In the genomic region with DNA sequence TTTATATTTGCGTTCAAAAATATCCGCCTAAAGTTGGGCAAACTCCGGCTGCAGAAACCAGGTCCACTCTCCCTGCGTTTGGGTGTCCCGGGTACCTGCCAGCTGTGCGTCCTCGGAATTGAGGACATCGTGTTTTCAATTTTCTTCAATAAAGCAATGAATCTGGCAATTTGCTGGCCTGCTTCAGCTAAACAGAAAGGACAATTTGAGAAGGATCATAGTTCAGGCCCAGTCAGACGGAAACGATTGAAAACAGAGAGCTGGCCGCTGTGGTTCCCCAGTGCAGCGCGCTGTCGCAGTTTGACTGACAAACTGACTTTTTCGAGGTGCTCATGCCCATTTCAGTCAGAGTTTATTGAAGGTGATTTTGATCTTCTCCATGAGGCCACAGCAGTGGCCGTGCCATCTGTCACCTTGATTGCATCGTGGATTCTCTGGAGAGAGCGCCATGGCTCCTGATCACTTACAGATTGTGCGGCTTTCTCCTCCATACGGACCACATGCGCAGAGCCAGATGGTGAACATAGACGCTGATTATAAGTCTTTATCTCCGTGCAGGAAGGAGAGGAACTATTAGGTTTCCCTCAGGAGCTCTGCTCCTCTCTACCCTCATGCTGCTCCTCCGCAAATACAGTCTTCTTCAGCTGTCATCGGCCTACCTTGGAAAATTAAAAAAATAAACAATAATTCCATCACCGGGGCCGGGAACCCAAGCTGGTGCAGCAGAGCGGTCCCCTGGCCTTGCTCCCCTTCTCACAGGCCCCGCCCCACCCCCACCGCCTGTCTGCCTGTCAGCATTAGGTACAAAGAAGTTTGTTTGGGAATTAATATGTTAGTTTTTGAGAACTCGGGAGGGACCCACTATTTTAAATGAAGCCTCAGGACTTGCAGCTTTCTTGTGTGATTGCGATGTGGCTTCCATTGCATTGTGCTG, we compare ENCODE assay signal across 8 mouse cellular contexts.
DNase-seq lines count a peak whose midpoint lies in the region; ATAC-seq and TF ChIP-seq lines count a peak whose summit lies in the region.

No protein-coding gene starts in this region.

- no peak for TF ChIP-seq EP300 in lung, postnatal 0 days (IDR thresholded peaks at IDR 0.05)

- peak; percentile 87 for DNase-seq in left cerebral cortex, postnatal 4 days
- DNase-seq in left cerebral cortex, adult 9 months (ENCODE audit: low spot score in 2 of 2) = no peak
- DNase-seq in heart, postnatal 10 days = peak; percentile 24 to 38
- DNase-seq in kidney, postnatal 4 days = peak; percentile 62 to 73
- peak; percentile 36 for DNase-seq in lung, postnatal 0 days (ENCODE audit: low spot score)
- no peak for DNase-seq in thymus, postnatal 4 days

- TF ChIP-seq POLR2A in cortical plate, adult 2 months (IDR thresholded peaks at IDR 0.05; ENCODE audit: extremely low read depth, insufficient read depth, low read length) = no peak
- 0 out of 2 replicates have a peak, but pooled peaks have one; percentile 21 for TF ChIP-seq POLR2A in small intestine, adult 2 months (IDR thresholded peaks at IDR 0.05; ENCODE audit: low read depth, low read length)

- no peak for TF ChIP-seq CTCF in cortical plate, adult 2 months (IDR thresholded peaks at IDR 0.05; ENCODE audit: extremely low read depth, insufficient read depth, low read length)
- TF ChIP-seq CTCF in lung, postnatal 0 days (IDR thresholded peaks at IDR 0.05) = no peak
- no peak for TF ChIP-seq CTCF in small intestine, adult 2 months (IDR thresholded peaks at IDR 0.05; ENCODE audit: extremely low read depth, insufficient read length, insufficient replicate concordance, low read depth, low read length)

- 11% methylated on average over 32 of the region's 32 CpGs for WGBS in lung, postnatal 0 days
- WGBS in small intestine, adult 2 months = 18% methylated on average over 32 of the region's 32 CpGs

- peak overlapping the region; percentile 45; the same call in 1 of the 2 replicates for H3K27ac ChIP-seq in cortical plate, adult 2 months (ENCODE audit: insufficient read depth, low read length)
- H3K27ac ChIP-seq in lung, postnatal 0 days (ENCODE audit: low read length) = peak overlapping the region; percentile 84
- peak overlapping the region; percentile 3 for H3K27ac ChIP-seq in small intestine, adult 2 months (ENCODE audit: insufficient read depth, low read depth, low read length)

- no peaks in the 10 kb centered on the region for H3K27me3 ChIP-seq in lung, postnatal 0 days (replicated peaks; ENCODE audit: insufficient read depth, low read length)
- H3K27me3 ChIP-seq in small intestine, adult 2 months (ENCODE audit: control insufficient read depth, insufficient read depth, low read length) = no peaks in the 10 kb centered on the region

- no peaks in the 10 kb centered on the region for H3K9me3 ChIP-seq in lung, postnatal 0 days (ENCODE audit: low read length)

- H3K4me1 ChIP-seq in cortical plate, adult 2 months (ENCODE audit: control insufficient read depth, insufficient read depth, low read length) = no peaks in the 10 kb centered on the region; the same call in 1 of the 2 replicates
- H3K4me1 ChIP-seq in lung, postnatal 0 days (ENCODE audit: insufficient read depth, low read depth, low read length) = peaks cover 5% of the 10 kb centered on the region
- peaks cover 4% of the 10 kb centered on the region for H3K4me1 ChIP-seq in small intestine, adult 2 months (ENCODE audit: control insufficient read depth, insufficient read depth, insufficient read length, low read length)

- no peaks in the 10 kb centered on the region for H3K36me3 ChIP-seq in lung, postnatal 0 days (ENCODE audit: insufficient read depth, low read length)
- H3K36me3 ChIP-seq in small intestine, adult 2 months (ENCODE audit: control insufficient read depth, insufficient read depth, low read length) = no peaks in the 10 kb centered on the region

- no peak for ATAC-seq in lung, postnatal 0 days

- H3K4me2 ChIP-seq in lung, postnatal 0 days (replicated peaks; ENCODE audit: low read depth, low read length) = peak overlapping the region; percentile 53

- no peak overlapping the region for H3K9ac ChIP-seq in lung, postnatal 0 days (replicated peaks; ENCODE audit: low read depth)

- H3K4me3 ChIP-seq in cortical plate, adult 2 months (ENCODE audit: insufficient read depth, low read length) = no peak overlapping the region
- peak overlapping the region; percentile 28; the same call in 1 of the 2 replicates for H3K4me3 ChIP-seq in lung, postnatal 0 days (ENCODE audit: low read depth, low read length)
- H3K4me3 ChIP-seq in small intestine, adult 2 months (ENCODE audit: low read depth, low read length) = peak overlapping the region; percentile 35

- intact Hi-C loops in left cerebral cortex, postnatal 4 days (cut with DNase I) = loop anchor here (5.0 kb wide), 1 partner anchor 437 kb away; no protein-coding TSS in a partner anchor
- intact Hi-C loops in heart, postnatal 10 days (cut with DNase I) = loop anchor here (2.0 kb wide), 1 partner anchor 15 kb away; no protein-coding TSS in a partner anchor

Comparison
In these comparisons a context has a peak if more than half of its experiments do, and no peak if none do; other contexts are left out.
1. DNase-seq: peak in left cerebral cortex, postnatal 4 days (single experiment), heart, postnatal 10 days (2 of 2), kidney, postnatal 4 days (2 of 2) and lung, postnatal 0 days (single experiment); none in left cerebral cortex, adult 9 months (0 of 2) and thymus, postnatal 4 days (single experiment).
2. H3K27ac ChIP-seq: peak in every context shown above with its lines; median percentile 84 in lung, postnatal 0 days; 45 in cortical plate, adult 2 months; 3 in small intestine, adult 2 months.